Mouse (Mus musculus) neural tube, embryonic 11.5 days (tissue): ENCODE measurements around the gene Rarg. TPM values are rescaled to one million over a fixed set of nuclear protein-coding genes. Genes with fewer than 3 reads are reported as not detected.

Source experiments
- ATAC-seq: fragments of 200-750 bp; cut with Nextera tagmentation; 2 replicates; pipeline ENCODE4 v1.8.0; 2017; ENCODE audit warnings: moderate number of reproducible peaks, mild to moderate bottlenecking, moderate TSS enrichment, moderate library complexity; ENCODE audit not compliant: insufficient read depth, low FRiP score, low TSS enrichment
- DNase-seq: peaks from one replicate; pipeline ENCODE4 v3.0.0-alpha.2; 2015; ENCODE audit warnings: low spot score
- H3K27ac ChIP-seq: fragments of 300-500 bp; sonication (generic); 2 replicates; pipeline ENCODE4 v1.5.1; 2014; ENCODE audit warnings: low read depth, mild to moderate bottlenecking, low read length
- H3K27me3 ChIP-seq: fragments of 300-500 bp; sonication (generic); 2 replicates; pipeline ENCODE4 v1.6.1; 2014; ENCODE audit warnings: mild to moderate bottlenecking, low read length, mixed read lengths; ENCODE audit not compliant: control insufficient read depth, insufficient read depth
- H3K36me3 ChIP-seq: fragments of 300-500 bp; sonication (generic); 2 replicates; pipeline ENCODE4 v1.6.1; 2014; ENCODE audit warnings: mild to moderate bottlenecking, low read length, moderate library complexity, mixed read lengths; ENCODE audit not compliant: control insufficient read depth, insufficient read depth
- H3K4me1 ChIP-seq: fragments of 300-500 bp; sonication (generic); 2 replicates; pipeline ENCODE4 v1.6.1; 2014; ENCODE audit warnings: low read length, mixed read lengths; ENCODE audit not compliant: control insufficient read depth, insufficient read depth
- H3K4me2 ChIP-seq: fragments of 300-500 bp; sonication (generic); 2 replicates; pipeline ENCODE4 v1.6.1; 2014; ENCODE audit warnings: low read depth, mild to moderate bottlenecking, moderate library complexity
- H3K4me3 ChIP-seq: fragments of 300-500 bp; sonication (generic); 2 replicates; pipeline ENCODE4 v1.5.1; 2014; ENCODE audit warnings: low read depth, low read length
- H3K9ac ChIP-seq: fragments of 300-500 bp; sonication (generic); 2 replicates; pipeline ENCODE4 v1.6.1; 2014; ENCODE audit warnings: mild to moderate bottlenecking, low read length
- H3K9me3 ChIP-seq: fragments of 300-500 bp; sonication (generic); 2 replicates; pipeline ENCODE4 v1.6.1; 2016; ENCODE audit warnings: low read length; ENCODE audit not compliant: control insufficient read depth
- WGBS: fragments of 180-500 bp; shearing (Covaris S2); extraction: QIAGEN DNeasy Blood & Tissue Kit; methylation state at CpG from one replicate; pipeline ENCODE4 v1.1.7; 2014; 5-methylcytosine and 5-hydroxymethylcytosine counted together
- polyA plus RNA-seq: library from polyadenylated mRNA; unstranded; fragments of >200 nt; fragmentation: Nextera tagmentation; extraction: Ambion mirVana; gene quantifications from 2 replicates; pipeline ENCODE4 v1.2.1, GENCODE M21; 2014

Rarg gene
- polyA plus RNA-seq, 1 experiment from 2014 or later, result 24.0 TPM

GRCm38 (mm10) chr15:102192271-102192812 is 65.0 kb downstream of the Rarg start:
- H3K4me3 ChIP-seq, result no peak overlapping the region
- no peak overlapping the region for H3K4me2 ChIP-seq
- H3K4me1 ChIP-seq, result no peaks in the 10 kb centered on the region
- whole genome bisulfite sequencing, result 83% methylated on average over 7 of the region's 7 CpGs
- H3K9ac ChIP-seq, result no peak overlapping the region
- H3K9me3 ChIP-seq, result no peaks in the 10 kb centered on the region
- no peak overlapping the region for H3K27ac ChIP-seq
- no peak for DNase-seq
- H3K27me3 ChIP-seq, result no peaks in the 10 kb centered on the region
- peaks cover 1% of the 10 kb centered on the region; the same call in 1 of the 2 replicates for H3K36me3 ChIP-seq
- ATAC-seq, result no peak

GRCm38 (mm10) chr15:102191699-102192098 is 65.6 kb downstream of the Rarg start:
- Histone ChIP-seq H3K36me3 (peaks cover 2% of the 10 kb centered on the region; the same call in 1 of the 2 replicates), H3K4me3 (no peak overlapping the region), H3K9ac (no peak overlapping the region), H3K27me3 (no peaks in the 10 kb centered on the region), H3K27ac (no peak overlapping the region), H3K4me2 (no peak overlapping the region), H3K4me1 (no peaks in the 10 kb centered on the region), H3K9me3 (no peaks in the 10 kb centered on the region)
- WGBS, result 70% methylated on average over 7 of the region's 7 CpGs
- DNase-seq (no peak), ATAC-seq (no peak)

GRCm38 (mm10) chr15:102188883-102189282 is 68.4 kb downstream of the Rarg start:
- Histone ChIP-seq H3K36me3 (peaks cover 2% of the 10 kb centered on the region; the same call in 1 of the 2 replicates), H3K9ac (no peak overlapping the region), H3K4me2 (no peak overlapping the region), H3K4me3 (no peak overlapping the region), H3K9me3 (no peaks in the 10 kb centered on the region), H3K27me3 (no peaks in the 10 kb centered on the region), H3K27ac (no peak overlapping the region), H3K4me1 (no peaks in the 10 kb centered on the region)
- 71% methylated on average over 6 of the region's 6 CpGs for WGBS
- DNase-seq (no peak), ATAC-seq (no peak)

- 95% methylated on average over 10 of the region's 10 CpGs for WGBS
- H3K27ac ChIP-seq, result no peak overlapping the region
These were observed 69.2 kb downstream of the Rarg start for GRCm38 (mm10) chr15:102188096-102188495.

GRCm38 (mm10) chr15:102186239-102186638 is 71.1 kb downstream of the Rarg start:
- Histone ChIP-seq H3K4me1 (no peaks in the 10 kb centered on the region), H3K4me2 (no peak overlapping the region), H3K27me3 (no peaks in the 10 kb centered on the region), H3K4me3 (no peak overlapping the region), H3K36me3 (peaks cover 2% of the 10 kb centered on the region; the same call in 1 of the 2 replicates), H3K9ac (no peak overlapping the region), H3K9me3 (no peaks in the 10 kb centered on the region), H3K27ac (no peak overlapping the region)
- no peak for DNase-seq
- 81% methylated on average over 11 of the region's 11 CpGs for WGBS
- no peak for ATAC-seq

More at GRCm38 (mm10) chr15:102188096-102188495, 69.2 kb downstream of the Rarg start:
- H3K9ac ChIP-seq, result no peak overlapping the region; the same call in 1 of the 2 replicates
- H3K36me3 ChIP-seq, result peaks cover 2% of the 10 kb centered on the region; the same call in 1 of the 2 replicates
- no peaks in the 10 kb centered on the region for H3K4me1 ChIP-seq
- no peaks in the 10 kb centered on the region for H3K27me3 ChIP-seq
- H3K9me3 ChIP-seq, result no peaks in the 10 kb centered on the region
- no peak for ATAC-seq
- DNase-seq, result no peak
- H3K4me3 ChIP-seq, result no peak overlapping the region
- no peak overlapping the region for H3K4me2 ChIP-seq

Other genes starting within 250 kb of the Rarg start
- 8.1 and 10.1 TPM in 2 replicates for gene Krt18, start 229.3 kb downstream of the Rarg start, polyA plus RNA-seq
- 113 and 121 TPM in 2 replicates for gene Eif4b, start 183.7 kb downstream of the Rarg start, polyA plus RNA-seq
- gene Tns2, start 157.1 kb downstream of the Rarg start, polyA plus RNA-seq, result 11.4 and 13.2 TPM in 2 replicates
- 15.5 and 17.0 TPM in 2 replicates for gene Spryd3, start 121.3 kb downstream of the Rarg start, polyA plus RNA-seq
- gene Igfbp6, start 113.2 kb downstream of the Rarg start, polyA plus RNA-seq, result 0.22 and 0.34 TPM in 2 replicates
- gene Soat2, start 107.0 kb downstream of the Rarg start, polyA plus RNA-seq, result 0.13 and 0.22 TPM in 2 replicates
- 65.4 and 66.9 TPM in 2 replicates for gene Zfp740, start 54.3 kb downstream of the Rarg start, polyA plus RNA-seq
- 32.8 TPM in 2 replicates for gene Csad, start 52.8 kb downstream of the Rarg start, polyA plus RNA-seq
- 0.95 and 1.3 TPM in 2 replicates for gene Itgb7, start 25.6 kb downstream of the Rarg start, polyA plus RNA-seq
- 0.20 and 0.39 TPM in 2 replicates for gene Gm9918, start 13.0 kb upstream of the Rarg start, polyA plus RNA-seq
- 59.7 and 66.7 TPM in 2 replicates for gene Mfsd5, start 21.9 kb upstream of the Rarg start, polyA plus RNA-seq
- gene Espl1, start 38.7 kb upstream of the Rarg start, polyA plus RNA-seq, result 36.2 and 37.9 TPM in 2 replicates
- gene Pfdn5, start 68.6 kb upstream of the Rarg start, polyA plus RNA-seq, result 386 and 396 TPM in 2 replicates
- gene Myg1, start 74.2 kb upstream of the Rarg start, polyA plus RNA-seq, result 92.9 and 102 TPM in 2 replicates
- gene Aaas, start 93.3 kb upstream of the Rarg start, polyA plus RNA-seq, result 84.7 and 86.7 TPM in 2 replicates
- gene Sp7, start 109.7 kb upstream of the Rarg start, polyA plus RNA-seq, result 0.70 and 0.96 TPM in 2 replicates
- 10.4 and 11.1 TPM in 2 replicates for gene Sp1, start 148.6 kb upstream of the Rarg start, polyA plus RNA-seq
- 0.53 TPM in 1 of 2 replicates, not detected in the other for gene Amhr2, start 187.8 kb upstream of the Rarg start, polyA plus RNA-seq
- gene Prr13, start 201.5 kb upstream of the Rarg start, polyA plus RNA-seq, result 80.9 and 88.6 TPM in 2 replicates
- 220 and 232 TPM in 2 replicates for gene Pcbp2, start 213.0 kb upstream of the Rarg start, polyA plus RNA-seq
- gene Gm10337, start 246.2 kb upstream of the Rarg start, polyA plus RNA-seq, result 4.1 and 10.3 TPM in 2 replicates